Mouse (Mus musculus) stomach, embryonic 14.5 days (tissue): ENCODE results near the gene Fer1l4. TPM values are rescaled to one million over a fixed set of nuclear protein-coding genes. Genes with fewer than 3 reads are reported as not detected.

ENCODE experiments used
- ATAC-seq: fragments of 200-750 bp; cut with Nextera tagmentation; 2 replicates; pipeline ENCODE4 v1.8.0; 2017; ENCODE audit warnings: low read depth, moderate TSS enrichment; ENCODE audit not compliant: insufficient number of reproducible peaks, insufficient read depth, low FRiP score
- H3K27ac ChIP-seq: fragments of 300-500 bp; sonication (generic); 2 replicates; pipeline ENCODE4 v1.5.1; 2014; ENCODE audit warnings: mild to moderate bottlenecking, low read length, moderate library complexity, mixed read lengths
- H3K27me3 ChIP-seq: fragments of 300-500 bp; sonication (generic); 2 replicates; pipeline ENCODE4 v1.6.1; 2014; ENCODE audit warnings: low read length, control low read depth, mixed read lengths; ENCODE audit not compliant: control insufficient read depth, insufficient read depth
- H3K36me3 ChIP-seq: fragments of 300-500 bp; sonication (generic); 2 replicates; pipeline ENCODE4 v1.6.1; 2014; ENCODE audit warnings: mild to moderate bottlenecking, control low read depth, low read length, moderate library complexity, mixed read lengths; ENCODE audit not compliant: control insufficient read depth, insufficient read depth
- H3K4me1 ChIP-seq: fragments of 300-500 bp; sonication (generic); 2 replicates; pipeline ENCODE4 v1.6.1; 2014; ENCODE audit warnings: low read length, control low read depth, mixed read lengths; ENCODE audit not compliant: control insufficient read depth, insufficient read depth
- H3K4me2 ChIP-seq: fragments of 300-500 bp; sonication (generic); replicated peaks from 2 replicates; pipeline ENCODE4 v1.6.1; 2014; ENCODE audit warnings: low read depth, low read length, control low read depth
- H3K4me3 ChIP-seq: fragments of 300-500 bp; sonication (generic); 2 replicates; pipeline ENCODE4 v1.5.1; 2014; ENCODE audit warnings: low read depth, low read length, control low read depth
- H3K9ac ChIP-seq: fragments of 300-500 bp; sonication (generic); replicated peaks from 2 replicates; pipeline ENCODE4 v1.6.1; 2014; ENCODE audit warnings: low read depth, mild to moderate bottlenecking, control low read depth, low read length, moderate library complexity, mixed read lengths
- H3K9me3 ChIP-seq: fragments of 300-500 bp; sonication (generic); 2 replicates; pipeline ENCODE4 v1.6.1; 2016; ENCODE audit warnings: low read depth, low read length, control low read depth; ENCODE audit not compliant: control insufficient read depth
- WGBS: fragments of 180-500 bp; shearing (Covaris S2); extraction: QIAGEN DNeasy Blood & Tissue Kit; methylation state at CpG from one replicate; pipeline ENCODE4 v1.1.7; 2014; 5-methylcytosine and 5-hydroxymethylcytosine counted together
- polyA plus RNA-seq: library from polyadenylated mRNA; unstranded; fragments of >200 nt; fragmentation: Nextera tagmentation; extraction: Ambion mirVana; gene quantifications from 2 replicates; pipeline ENCODE4 v1.2.1, GENCODE M21; 2014

The Fer1l4 gene
- polyA plus RNA-seq, 1 experiment from 2014 or later = 0.78 TPM

DNA sequence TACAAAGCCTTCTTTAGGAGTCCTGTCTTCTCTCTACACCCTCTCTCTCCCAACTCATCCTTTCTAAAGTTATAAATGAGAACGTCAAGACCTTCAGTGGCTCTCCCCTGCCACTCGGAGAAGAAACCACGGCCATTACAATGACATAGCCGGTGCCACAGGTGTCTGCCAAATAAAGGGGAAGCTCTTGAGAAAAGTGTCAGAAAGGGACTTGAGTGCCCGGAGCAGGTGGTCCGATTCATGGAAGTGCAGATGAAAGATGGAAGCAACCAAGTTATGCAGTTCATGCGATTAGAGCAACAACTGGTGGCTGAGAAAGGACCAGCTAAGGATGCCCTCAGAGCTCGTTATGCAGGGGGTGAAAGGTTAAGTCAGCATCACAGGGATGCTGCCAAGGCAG is 9.8 kb downstream of the Fer1l4 start:
- H3K4me3 ChIP-seq = no peak overlapping the region
- WGBS = 81% methylated on average over 8 of the region's 8 CpGs

DNA sequence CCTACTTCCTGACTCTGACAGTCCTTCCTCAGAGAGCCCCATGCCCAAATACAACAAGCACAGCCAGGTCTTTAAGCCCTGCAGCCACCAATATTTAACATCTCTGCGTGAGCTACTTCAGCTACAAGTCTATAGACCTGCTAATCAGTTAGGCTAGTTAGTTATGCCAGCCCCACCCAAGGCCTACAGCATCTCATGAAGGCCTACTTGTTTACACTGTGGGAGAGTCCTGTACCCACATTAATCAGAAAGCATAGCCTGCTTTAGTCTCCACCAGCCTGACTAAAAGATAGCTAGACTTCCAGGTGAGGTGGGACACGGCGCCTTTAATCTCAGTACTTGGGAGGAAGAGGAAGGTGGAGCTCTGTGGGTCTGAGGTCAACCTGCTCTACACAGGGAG is 13.4 kb downstream of the Fer1l4 start:
- 70% methylated on average over 3 of the region's 3 CpGs for WGBS
- Histone ChIP-seq H3K27me3 (no peaks in the 10 kb centered on the region), H3K4me3 (no peak overlapping the region), H3K9ac (no peak overlapping the region), H3K9me3 (no peaks in the 10 kb centered on the region), H3K27ac (no peak overlapping the region), H3K4me1 (no peaks in the 10 kb centered on the region), H3K36me3 (no peaks in the 10 kb centered on the region), H3K4me2 (no peak overlapping the region)
- ATAC-seq = peak; percentile 64; the same call in 1 of the 2 replicates

More for the DNA sequence above, 9.8 kb downstream of the Fer1l4 start:
- H3K9ac ChIP-seq = no peak overlapping the region
- ATAC-seq = no peak
- no peak overlapping the region for H3K27ac ChIP-seq
- H3K9me3 ChIP-seq = no peaks in the 10 kb centered on the region
- H3K4me2 ChIP-seq = no peak overlapping the region
- no peaks in the 10 kb centered on the region for H3K27me3 ChIP-seq
- H3K4me1 ChIP-seq = no peaks in the 10 kb centered on the region
- no peaks in the 10 kb centered on the region for H3K36me3 ChIP-seq

DNA sequence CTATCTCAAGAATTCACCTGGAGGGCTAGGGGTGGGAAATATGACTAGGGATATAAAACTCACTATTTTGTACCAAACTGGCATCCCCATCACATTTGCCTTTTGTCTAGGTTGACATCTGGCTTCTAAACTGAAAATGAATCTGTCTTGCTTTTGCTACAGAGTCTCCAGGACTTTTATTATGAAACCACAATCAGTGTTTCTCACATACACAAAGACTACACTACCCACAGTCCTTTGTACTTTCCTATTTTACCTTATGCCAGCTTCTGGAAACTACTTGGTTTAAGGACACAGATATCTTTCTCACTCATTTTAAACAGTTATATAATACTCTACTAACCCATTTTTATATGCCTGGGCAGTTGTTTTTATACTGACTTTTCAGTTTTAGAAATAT is 27.3 kb downstream of the Fer1l4 start:
- no peaks in the 10 kb centered on the region for H3K9me3 ChIP-seq
- no peak overlapping the region for H3K4me3 ChIP-seq
- H3K4me1 ChIP-seq = no peaks in the 10 kb centered on the region
- no peak overlapping the region for H3K27ac ChIP-seq
- no peaks in the 10 kb centered on the region for H3K27me3 ChIP-seq
- ATAC-seq = no peak
- no peaks in the 10 kb centered on the region for H3K36me3 ChIP-seq
- H3K9ac ChIP-seq = no peak overlapping the region
- no peak overlapping the region for H3K4me2 ChIP-seq

DNA sequence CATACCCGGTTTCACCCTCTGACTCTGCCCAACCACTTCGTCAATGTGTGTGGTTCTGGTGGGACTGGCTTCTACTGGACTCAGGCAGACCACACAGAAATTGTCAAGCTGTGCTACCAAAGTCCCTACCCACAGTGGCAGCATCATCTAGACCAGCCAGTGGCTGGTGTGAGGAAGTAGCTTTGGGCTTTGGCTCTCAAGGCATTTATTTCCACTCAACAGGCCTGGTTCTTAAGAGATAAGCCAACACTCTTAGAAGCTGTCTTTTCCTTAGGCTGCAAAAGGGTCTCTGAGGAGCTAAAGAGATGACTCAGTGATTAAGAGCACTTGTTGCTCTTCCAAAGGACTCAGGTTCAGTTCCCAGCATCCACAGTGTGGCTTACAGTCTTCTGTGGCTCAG is 31.0 kb downstream of the Fer1l4 start:
- Histone ChIP-seq H3K27ac (no peak overlapping the region), H3K4me2 (no peak overlapping the region), H3K9me3 (no peaks in the 10 kb centered on the region), H3K36me3 (peaks cover 24% of the 10 kb centered on the region), H3K4me1 (no peaks in the 10 kb centered on the region), H3K4me3 (no peak overlapping the region), H3K27me3 (no peaks in the 10 kb centered on the region), H3K9ac (no peak overlapping the region)
- 89% methylated on average over 2 of the region's 2 CpGs for whole genome bisulfite sequencing
- no peak for ATAC-seq

DNA sequence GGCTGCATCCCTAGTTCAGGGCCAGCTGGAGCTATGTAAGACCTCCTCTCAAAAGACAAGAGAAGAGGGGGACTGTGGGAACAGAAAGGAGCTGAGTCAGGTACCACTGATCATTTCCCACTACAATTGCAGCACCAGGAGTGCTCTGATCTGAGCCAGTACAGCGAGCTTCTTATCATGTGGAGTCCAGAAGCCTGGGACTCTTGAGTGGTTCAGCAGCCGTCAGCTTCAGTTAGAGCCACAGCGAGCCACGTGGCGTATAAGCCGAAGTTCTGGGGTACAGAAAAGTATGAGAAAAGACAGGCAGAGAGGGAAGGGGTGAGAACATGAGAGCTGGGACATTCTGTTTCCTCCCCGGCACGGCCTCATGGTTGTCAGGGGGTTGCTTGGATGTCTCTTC is 31.5 kb downstream of the Fer1l4 start:
- Histone ChIP-seq H3K4me2 (no peak overlapping the region), H3K9ac (no peak overlapping the region), H3K27me3 (no peaks in the 10 kb centered on the region), H3K27ac (no peak overlapping the region), H3K4me3 (no peak overlapping the region), H3K36me3 (peaks cover 29% of the 10 kb centered on the region), H3K9me3 (no peaks in the 10 kb centered on the region), H3K4me1 (no peaks in the 10 kb centered on the region)
- no peak for ATAC-seq
- 86% methylated on average over 8 of the region's 8 CpGs for WGBS

DNA sequence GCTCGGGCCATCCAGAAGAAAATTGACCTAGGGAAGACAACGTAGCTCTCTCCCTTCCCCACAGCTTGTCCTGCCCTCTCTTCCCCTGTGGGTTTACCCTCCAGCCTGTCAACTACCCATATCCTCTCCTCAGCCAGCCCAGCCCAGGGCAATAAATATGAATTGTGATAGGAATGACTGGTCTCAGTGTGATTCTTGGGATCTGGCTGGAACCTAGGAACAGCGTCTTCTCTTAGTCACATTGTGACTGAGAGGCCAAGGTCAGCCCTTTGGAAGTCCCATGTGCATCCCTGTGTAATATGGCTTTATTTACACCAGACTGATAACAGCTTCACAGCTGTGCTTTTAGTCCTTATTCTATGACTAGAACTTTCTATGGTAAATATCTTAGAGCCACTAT is 34.6 kb downstream of the Fer1l4 start:
- ATAC-seq = no peak
- WGBS = 92% methylated on average over 3 of the region's 3 CpGs
- no peaks in the 10 kb centered on the region for H3K9me3 ChIP-seq

DNA sequence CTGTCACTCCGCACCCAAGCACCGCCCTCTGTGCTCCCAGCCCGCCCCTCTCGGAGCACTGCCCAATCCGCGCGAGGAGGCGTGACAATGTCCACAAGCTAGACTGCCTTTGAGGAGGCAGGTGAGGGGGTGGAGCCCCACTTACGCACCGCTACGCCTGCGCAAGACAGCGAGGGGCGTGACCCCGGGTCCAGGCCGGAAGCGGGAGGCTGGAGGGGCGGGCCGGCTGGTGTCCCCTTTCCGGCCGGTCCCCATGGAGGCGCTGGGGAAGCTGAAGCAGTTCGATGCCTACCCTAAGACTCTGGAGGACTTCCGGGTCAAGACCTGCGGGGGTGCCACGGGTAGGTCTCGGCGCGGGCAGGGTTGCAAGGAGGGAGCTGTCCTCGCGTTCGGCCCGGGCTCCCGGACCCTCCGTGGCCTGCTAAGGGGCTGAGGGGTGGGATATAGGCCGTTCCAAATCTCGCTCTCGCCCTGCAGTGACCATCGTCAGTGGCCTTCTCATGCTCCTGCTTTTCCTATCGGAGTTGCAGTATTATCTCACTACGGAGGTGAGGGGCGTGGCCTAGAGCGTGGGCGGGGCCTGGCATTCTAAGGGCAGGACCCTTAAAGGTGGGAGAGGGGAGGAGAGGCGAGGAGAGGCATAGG is 44.7 kb downstream of the Fer1l4 start, which contains the start of the genes 6430550D23Rik and Ergic3:
TSS of gene 6430550D23Rik (minus strand) at position 90 of the 645 bp plus-strand sequence.
TSS of gene Ergic3 (plus strand) at position 158 of the 645 bp plus-strand sequence.
- peaks cover 6% of the 10 kb centered on the region for H3K4me1 ChIP-seq
- peak within 1 kb of the TSS; percentile 74 for H3K27ac ChIP-seq
- H3K9me3 ChIP-seq = no peaks in the 10 kb centered on the region
- no peaks in the 10 kb centered on the region for H3K27me3 ChIP-seq
- H3K4me3 ChIP-seq = peak within 1 kb of the TSS; percentile 92
- H3K36me3 ChIP-seq = peaks cover 18% of the 10 kb centered on the region
- peak within 1 kb of the TSS; percentile 60 for H3K4me2 ChIP-seq
- peak; percentile 100 for ATAC-seq
- H3K9ac ChIP-seq = peak within 1 kb of the TSS; percentile 58
- under 1% methylated on average over 45 of the region's 45 CpGs for WGBS

More for the DNA sequence above, 34.6 kb downstream of the Fer1l4 start:
- Histone ChIP-seq H3K4me1 (no peaks in the 10 kb centered on the region), H3K9ac (no peak overlapping the region), H3K4me3 (no peak overlapping the region), H3K4me2 (no peak overlapping the region), H3K27me3 (no peaks in the 10 kb centered on the region), H3K36me3 (peaks cover 56% of the 10 kb centered on the region), H3K27ac (no peak overlapping the region)

DNA sequence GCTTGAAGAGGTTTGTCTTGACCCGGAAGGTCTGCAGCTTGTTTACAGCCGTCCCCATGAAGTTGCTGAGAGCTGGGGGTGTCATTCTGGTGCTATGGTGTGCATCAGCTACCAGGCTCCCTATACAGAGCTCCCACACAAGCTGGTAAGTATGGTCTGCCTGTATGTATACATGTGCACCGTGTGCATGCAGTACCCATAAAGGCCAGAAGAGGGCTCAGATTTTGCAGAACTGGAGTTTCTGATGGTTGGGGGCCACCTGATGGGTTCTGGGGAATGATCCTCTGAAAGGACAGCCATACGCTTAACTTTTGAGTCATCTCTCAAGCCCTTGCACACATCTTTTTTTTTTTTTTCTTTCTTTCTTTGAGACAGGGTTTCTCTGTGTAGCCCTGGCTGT is 47.4 kb downstream of the Fer1l4 start:
- H3K27me3 ChIP-seq = no peaks in the 10 kb centered on the region
- WGBS = 88% methylated on average over 4 of the region's 4 CpGs
- no peak overlapping the region for H3K4me2 ChIP-seq
- no peak for ATAC-seq
- no peak overlapping the region for H3K4me3 ChIP-seq
- H3K27ac ChIP-seq = no peak overlapping the region
- H3K9ac ChIP-seq = no peak overlapping the region
- no peaks in the 10 kb centered on the region for H3K9me3 ChIP-seq
- H3K4me1 ChIP-seq = peaks cover 6% of the 10 kb centered on the region
- peaks cover 2% of the 10 kb centered on the region for H3K36me3 ChIP-seq

DNA sequence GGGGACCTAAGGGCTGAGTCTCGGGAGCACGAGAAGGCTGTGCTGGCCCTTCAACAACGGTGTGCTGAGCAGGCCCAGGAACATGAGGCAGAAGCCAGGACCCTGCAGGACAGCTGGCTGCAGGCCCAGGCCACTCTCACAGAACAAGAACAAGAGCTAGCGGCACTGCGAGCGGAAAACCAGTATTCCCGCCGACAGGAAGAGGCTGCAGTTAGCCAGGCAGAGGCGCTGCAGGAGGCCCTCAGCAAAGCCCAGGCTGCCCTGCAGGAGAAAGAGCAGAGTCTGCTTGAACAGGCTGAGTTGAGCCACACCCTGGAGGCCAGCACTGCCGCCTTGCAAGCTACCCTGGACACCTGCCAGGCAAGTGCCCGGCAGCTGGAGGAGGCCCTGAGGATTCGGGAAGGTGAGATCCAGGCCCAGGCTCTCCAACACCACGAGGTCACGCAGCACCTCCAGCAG is 60.9 kb downstream of the Fer1l4 start:
- ATAC-seq = no peak
- Histone ChIP-seq H3K36me3 (peaks cover 89% of the 10 kb centered on the region), H3K9me3 (no peaks in the 10 kb centered on the region), H3K27me3 (no peaks in the 10 kb centered on the region), H3K4me3 (no peak overlapping the region), H3K4me1 (no peaks in the 10 kb centered on the region), H3K4me2 (no peak overlapping the region), H3K9ac (no peak overlapping the region), H3K27ac (no peak overlapping the region)
- WGBS = 82% methylated on average over 14 of the region's 14 CpGs
